Mouse (Mus musculus) urinary bladder, postnatal 25 days (tissue): ENCODE measurements around the gene Fgf14.
"Not testable (repeated sequence)": the region's sequence is repeated elsewhere in the genome, so short reads cannot be mapped to it uniquely, and the experiment has no call there.

Source experiments
- DNase-seq: peaks from one replicate; pipeline ENCODE4 v3.0.0; 2022; ENCODE audit warnings: low spot score

The Fgf14 gene

DNA sequence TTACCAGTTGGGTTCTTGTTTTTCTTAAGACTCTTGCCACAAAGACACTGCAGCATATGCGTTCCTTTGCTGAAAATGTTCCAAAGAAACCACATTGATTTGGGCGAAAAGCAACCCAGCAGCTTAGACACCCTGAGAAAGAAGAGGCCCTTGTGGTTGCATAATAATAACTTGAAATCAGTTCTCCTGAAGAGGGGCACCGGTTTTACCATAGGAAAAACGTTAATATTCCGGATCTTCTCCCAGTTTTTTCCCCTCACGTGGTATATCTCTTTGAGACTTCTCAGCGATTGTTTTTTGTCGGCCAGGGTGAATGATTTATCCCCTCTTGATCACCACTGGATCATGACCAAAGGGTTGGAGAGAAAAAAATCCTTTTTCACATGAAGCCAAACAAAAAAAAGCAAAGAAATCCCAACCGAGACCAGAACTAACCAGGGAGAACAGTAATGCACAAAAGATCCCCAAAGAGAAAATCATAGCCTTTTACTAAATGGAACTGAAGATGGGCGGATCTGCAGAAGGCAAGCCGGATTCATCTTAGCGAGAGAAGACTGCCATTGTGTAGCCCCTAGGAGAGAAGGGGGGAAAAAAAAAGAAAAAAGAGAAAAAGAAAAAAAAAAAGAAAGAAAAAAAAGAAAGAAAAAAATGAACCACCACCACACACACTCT lies at the start of gene Fgf14:
Gene Fgf14 (minus strand): TSS at position 622 of the 672 bp plus-strand sequence.
- DNase-seq = no peak

DNA sequence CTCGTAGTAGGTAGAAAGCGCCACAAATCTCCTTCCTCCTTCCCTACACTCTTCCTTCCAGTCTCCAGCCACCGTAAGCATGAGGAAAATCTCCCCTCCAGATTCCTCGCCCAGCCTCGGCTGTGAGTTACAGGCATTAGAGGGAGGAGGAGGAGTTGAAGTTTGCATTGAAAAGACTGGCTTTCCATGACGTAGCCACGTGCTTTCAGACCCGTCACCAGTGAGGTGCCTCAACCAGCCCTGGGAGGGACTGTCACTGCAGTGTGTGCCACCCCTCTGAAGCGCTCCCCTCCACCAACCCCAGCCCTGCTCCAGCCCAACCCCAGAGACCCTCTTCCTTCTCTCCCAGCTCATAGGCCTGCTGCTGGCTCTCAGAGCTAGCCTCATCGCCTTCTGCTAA lies 452 bp upstream of the Fgf14 start:
- DNase-seq = no peak

DNA sequence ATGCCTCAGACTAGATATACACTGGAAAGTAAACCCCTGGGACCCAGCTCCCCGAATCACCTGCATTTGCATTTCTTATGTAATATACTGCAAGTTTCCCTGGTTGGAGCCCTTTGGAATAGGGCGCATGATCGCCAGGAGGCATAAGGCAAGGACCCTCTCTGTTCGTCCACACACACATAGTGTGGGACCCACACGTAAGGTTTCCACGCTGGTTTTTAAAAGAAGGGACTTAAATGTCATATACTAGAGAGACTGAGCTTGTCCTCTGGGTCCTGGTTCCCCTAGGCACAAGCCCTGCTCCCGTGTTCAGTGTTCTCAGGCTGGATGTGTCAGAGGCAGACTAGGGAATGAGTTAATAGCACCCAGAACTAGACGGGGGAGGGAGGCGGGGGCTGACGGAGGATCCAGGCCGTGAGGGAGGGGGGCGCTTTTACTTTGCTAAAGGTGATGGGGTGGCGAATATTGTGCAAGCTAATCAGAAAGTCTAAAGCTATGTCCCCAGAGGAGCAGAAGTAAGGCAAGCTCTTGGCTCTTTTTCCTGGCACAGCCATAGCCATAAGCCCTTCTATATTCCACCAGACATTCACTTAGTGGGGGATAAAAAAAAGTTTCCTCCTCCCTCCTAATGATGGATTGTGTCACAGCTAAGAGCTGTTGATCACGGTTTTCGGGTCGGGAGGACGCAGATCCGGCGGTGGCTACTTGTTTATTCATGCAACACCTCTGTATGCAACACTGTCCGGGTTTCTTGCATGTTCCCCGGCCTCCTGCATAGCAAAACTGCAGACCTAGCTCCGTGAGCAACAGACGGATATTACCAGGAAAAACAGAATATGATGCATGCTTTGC lies 1.0 kb downstream of the Fgf14 start:
- no peak for DNase-seq

GRCm38 (mm10) chr14:124675142-124675653 lies 1.7 kb downstream of the Fgf14 start:
- no peak for DNase-seq

DNA sequence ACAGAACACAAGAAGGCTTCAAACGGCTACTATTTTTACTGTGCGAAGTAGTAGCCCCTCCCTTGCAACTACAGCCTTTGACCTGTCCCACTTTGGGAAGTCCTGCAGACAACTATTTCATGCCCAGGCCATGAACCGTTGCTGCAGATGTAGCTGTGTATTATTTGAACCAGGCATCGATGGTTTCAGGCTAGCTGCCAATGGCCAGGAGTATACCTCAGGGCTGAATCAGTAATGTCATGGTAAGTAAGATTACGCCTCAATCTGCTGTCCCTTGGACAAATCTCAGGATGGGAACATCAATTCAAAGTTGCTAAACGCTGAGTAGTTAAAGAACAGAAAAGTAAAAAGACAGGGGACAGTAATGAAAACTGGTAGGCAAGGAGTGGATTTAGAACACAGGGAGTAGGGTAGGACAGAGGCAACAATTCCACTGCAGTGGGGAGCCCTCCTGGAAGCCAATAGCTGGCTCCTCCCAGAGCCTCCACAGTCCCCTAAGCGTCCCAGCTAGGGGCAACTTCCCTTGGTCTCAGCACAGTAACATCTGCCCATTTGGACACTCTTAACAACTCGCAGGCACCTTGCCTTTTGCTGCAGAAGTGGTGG lies 2.3 kb downstream of the Fgf14 start:
- no peak for DNase-seq

DNA sequence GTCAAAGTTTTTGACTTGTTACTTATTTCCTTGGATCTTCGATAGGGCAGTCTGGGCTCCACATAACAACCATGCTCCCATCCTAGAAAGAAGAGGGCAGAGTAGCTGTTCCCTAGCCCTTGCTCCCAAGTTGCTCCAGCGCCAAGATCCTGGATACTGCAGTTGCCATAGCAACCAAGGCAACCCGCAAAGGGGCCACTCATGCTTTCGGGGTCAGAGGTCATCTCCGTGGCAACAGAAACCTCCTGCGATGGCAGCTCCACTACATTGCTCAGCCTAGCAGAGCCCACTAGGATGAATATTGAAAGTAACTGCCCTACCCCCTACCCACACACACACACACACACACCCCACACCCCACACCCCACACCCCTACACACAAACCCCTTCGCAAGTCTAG lies 7.2 kb downstream of the Fgf14 start:
- no peak for DNase-seq

- DNase-seq = no peak
These were observed 34.1 kb downstream of the Fgf14 start for GRCm38 (mm10) chr14:124642822-124643221.

DNA sequence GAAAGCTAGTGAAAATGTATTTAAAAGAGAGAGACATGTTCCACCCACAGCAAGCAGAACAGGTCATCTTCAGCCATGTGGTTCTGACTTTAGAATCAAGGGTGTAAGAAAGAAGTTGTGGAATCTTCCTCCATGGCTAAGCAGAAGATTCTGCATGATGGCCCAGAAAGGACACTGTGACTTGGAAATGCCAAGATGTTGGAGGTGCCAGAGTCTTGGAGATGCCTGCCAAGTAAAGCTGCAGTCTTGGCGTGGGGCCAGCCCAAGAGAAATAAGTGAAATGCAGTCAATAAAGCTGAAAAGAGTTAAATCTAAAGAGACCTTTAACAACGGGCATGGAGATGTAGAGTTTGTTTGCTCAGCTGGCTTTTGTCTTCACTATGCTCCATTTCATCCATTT lies 42.0 kb downstream of the Fgf14 start:
- no peak for DNase-seq

GRCm38 (mm10) chr14:124613473-124613872 lies 63.5 kb downstream of the Fgf14 start:
- no peak for DNase-seq

DNA sequence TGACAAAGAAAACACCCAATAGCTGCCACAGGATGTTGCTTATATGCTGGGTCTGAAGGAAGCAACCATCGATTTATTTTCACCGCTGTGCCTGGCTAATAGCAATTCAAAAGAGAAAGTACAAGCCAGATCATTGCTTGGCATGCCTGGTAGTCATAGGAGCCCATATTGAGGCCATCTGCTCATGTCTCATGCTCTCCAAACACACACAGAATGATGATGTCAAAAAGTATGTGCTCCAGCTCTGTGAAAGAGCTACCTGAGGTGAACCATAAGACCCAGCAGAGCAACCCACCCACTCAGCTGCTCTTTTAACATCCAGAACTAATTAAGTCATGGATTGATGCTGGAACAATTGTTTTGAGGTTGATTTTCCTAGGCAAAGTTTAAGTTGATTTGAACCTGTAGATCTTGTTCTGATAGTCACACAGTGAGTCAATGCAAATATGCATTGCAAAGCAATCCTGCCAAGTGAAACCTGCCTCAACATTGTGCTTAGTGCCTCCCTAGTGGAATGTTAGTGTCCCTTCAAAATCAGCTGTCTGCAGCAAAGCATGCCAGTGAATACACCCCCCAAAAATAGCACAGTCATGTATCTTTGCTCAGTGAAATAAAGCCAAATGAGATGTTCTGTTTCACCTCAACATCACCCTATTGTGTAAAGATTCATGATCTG lies 70.8 kb downstream of the Fgf14 start:
- no peak for DNase-seq

- no peak for DNase-seq
These were observed 71.7 kb downstream of the Fgf14 start for GRCm38 (mm10) chr14:124605031-124605743.

GRCm38 (mm10) chr14:124576571-124576970 lies 100.4 kb downstream of the Fgf14 start:
- DNase-seq = no peak

DNA sequence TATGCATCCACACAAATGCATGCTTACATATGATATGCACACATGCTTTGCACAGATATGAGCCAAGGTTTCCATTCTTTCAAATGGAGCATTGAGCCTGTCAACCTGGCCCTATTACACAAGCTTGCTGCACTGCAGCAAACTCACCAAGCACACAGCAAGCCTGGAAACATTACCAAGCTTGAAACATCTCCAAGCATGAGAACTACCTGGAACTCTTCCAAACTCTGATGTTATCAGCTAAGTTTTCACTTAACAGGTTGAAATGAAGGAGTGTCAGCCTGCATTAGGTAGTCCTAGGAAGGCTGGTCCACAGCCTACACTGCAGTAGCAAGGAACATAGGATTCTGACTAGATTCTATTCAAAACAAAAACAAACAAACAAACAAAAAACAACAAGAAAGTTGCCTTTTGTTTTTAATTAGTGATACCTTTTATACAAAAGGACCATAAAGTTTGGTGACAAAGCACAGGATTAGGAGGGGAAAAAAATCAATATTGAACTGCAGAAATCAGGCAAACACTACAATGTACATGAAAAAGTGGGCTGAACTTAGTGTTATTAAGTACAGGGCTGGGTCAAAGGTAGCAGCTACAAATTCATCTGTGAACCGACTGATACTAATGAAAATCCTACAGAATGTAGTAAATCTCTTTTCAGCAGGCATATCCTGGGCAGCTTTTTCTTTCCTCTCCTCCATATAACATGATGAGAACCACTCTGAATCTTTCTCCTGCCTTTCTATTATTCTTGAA lies 101.6 kb downstream of the Fgf14 start:
- no peak for DNase-seq

- no peak for DNase-seq
These were observed 110.5 kb downstream of the Fgf14 start for GRCm38 (mm10) chr14:124566445-124566844.

DNA sequence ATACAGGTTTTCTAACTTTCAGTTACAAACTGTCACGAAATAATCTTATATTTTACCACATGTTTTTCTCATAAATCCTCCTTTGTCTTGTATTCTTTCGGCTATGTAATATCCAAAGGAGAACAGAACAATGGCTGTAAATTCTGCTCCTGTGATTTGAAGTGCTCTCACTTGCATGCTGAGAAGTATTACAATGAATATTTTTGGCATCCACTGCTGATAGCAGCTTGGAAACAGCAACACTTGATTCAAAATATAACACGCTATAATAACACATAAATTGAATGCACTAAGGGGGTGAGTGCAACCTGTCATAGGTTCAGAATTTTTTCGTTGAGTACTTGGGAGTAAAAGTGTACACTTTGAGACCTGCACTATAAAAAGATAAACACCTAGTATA lies 115.4 kb downstream of the Fgf14 start:
- DNase-seq = no peak

- DNase-seq = no peak
These were observed 140.8 kb downstream of the Fgf14 start for GRCm38 (mm10) chr14:124536106-124536505.

- DNase-seq = not testable (repeated sequence)
These were observed 141.6 kb downstream of the Fgf14 start for GRCm38 (mm10) chr14:124535376-124535775.

DNA sequence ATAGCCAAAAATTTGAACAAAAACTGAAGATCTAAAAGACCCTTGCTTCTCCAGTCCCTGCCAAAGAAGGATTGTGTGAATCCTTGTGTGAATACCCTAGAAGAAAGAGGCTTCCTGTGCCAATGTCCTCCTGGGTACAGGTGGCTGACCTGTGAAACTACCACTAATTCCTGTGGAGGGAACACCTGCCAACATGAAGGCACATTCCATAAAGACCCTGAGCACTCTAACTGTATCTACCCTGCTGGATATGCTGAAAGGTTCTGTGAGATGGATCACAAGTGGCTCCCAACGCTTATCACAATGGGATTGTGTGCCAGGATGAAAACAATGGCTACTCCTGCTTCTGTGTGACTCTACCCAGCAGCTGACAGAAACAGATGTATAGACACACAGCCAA lies 144.9 kb downstream of the Fgf14 start:
- DNase-seq = no peak

DNA sequence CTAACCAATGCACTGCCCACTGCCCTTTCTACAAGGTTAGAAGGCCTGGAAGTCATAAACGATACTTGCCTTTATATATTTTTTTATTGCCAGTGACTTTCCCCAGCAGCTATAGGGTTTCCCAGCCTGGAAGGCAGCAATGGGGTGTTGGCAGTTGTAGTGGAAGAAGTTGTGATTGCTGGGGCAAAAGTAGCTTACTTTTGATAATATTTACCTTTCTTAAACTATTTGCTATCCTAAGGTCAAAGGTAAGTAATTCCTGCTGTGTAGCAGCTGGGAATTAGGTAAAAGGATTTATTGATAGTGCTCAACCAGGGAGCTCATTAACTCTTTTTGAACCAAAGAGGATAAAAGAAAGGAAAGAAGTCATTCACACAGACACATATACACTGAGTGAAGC lies 164.9 kb downstream of the Fgf14 start:
- DNase-seq = no peak

DNA sequence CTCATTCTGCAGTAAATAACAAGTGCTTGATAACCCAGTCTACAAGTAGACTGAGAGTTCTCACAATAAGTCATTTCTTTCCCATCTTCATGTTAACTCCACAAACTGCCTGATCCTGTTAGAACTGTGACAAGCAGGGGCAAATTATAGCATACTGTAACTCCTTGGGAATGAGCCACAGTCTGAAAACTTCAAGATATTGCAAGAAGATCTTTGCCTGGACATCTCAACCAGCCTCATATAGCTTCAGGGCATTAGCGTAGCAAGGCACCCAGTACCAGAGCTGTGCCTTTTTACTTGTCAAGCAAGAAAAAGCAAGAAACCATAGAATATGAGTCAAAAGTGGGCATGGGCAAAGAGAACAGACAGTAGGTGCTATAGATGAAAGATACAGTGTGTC lies 188.0 kb downstream of the Fgf14 start:
- DNase-seq = no peak

- DNase-seq = no peak
These were observed 191.7 kb downstream of the Fgf14 start for GRCm38 (mm10) chr14:124485261-124485660.
